Mouse (Mus musculus): ENCODE measurements around the gene Taar5. TPM values are rescaled to one million over a fixed set of nuclear protein-coding genes. Genes with fewer than 3 reads are reported as not detected.

The Taar5 gene
- total RNA-seq, 2 experiments from 2014 or later: not detected

DNA sequence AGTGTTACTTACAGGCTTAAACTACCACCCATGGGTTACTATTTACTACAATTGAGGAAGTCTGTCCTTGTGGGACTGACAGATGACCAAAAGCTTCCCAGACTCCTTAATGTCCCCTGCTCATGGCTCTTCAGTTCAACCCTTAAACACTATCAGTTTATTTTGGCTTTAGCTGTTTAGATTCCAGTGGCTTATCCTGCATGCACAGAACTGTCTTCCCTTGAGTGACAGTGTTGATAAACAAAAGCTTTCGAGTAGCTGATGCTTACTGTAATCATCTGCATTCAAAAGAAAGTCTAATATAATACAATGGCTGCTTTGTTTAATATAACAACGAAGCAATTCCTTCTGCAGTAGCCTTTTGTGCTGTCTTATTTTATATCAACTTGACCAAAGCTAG is 36.5 kb downstream of the Taar5 start:
- DNase-seq: no peak

DNA sequence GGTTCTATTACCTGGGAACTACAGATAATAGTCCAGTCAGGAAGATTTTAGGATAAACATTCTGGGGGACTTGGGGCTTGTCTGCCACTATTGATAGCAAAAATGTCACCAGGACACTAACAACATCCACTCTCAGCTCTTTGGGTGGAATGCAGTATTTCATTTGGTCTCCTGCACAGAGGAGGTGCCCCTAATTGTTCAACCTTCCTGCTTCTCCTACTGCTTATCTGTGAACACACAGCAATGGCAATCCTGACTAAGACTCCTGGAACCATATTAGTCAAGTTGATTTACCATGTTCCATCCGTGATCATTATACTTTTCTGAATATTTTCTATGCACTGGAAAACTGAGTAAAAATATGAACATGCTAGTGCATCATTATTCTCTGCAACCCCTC is 37.6 kb downstream of the Taar5 start:
- DNase-seq: no peak
- intact Hi-C loops (cut with DNase I): no loop called here

More for the DNA sequence above, 36.5 kb downstream of the Taar5 start:
- intact Hi-C loops (cut with DNase I): no loop called here

Other genes starting within 250 kb of the Taar5 start
- gene Rps12, start 183.4 kb upstream of the Taar5 start, total RNA-seq (2021): 100 to 1,000 TPM; 272 to 393 TPM
- gene Slc18b1, start 173.7 kb upstream of the Taar5 start, total RNA-seq (2021): 10 to 100 TPM; 13.1 to 14.9 TPM
- not detected for gene Vnn3, start 119.2 kb upstream of the Taar5 start, total RNA-seq (2021)
- 1 to 10 TPM; 1.5 to 2.1 TPM for gene Vnn1, start 76.0 kb upstream of the Taar5 start, total RNA-seq (2021)
- gene Taar1, start 50.4 kb upstream of the Taar5 start, total RNA-seq (2021): not detected
- not detected for gene Taar2, start 32.1 kb upstream of the Taar5 start, total RNA-seq (2021)
- not detected for gene Taar3, start 21.1 kb upstream of the Taar5 start, total RNA-seq (2021)
- not detected for gene Taar4, start 10.2 kb upstream of the Taar5 start, total RNA-seq (2021)
- not detected for gene Taar6, start 14.9 kb downstream of the Taar5 start, total RNA-seq (2021)
- gene Taar7a, start 22.8 kb downstream of the Taar5 start, total RNA-seq (2021): not detected
- gene Taar7b, start 29.2 kb downstream of the Taar5 start, total RNA-seq (2021): not detected
- not detected for gene Taar7d, start 56.5 kb downstream of the Taar5 start, total RNA-seq (2021)
- not detected for gene Taar7e, start 66.9 kb downstream of the Taar5 start, total RNA-seq (2021)
- gene Taar7f, start 78.8 kb downstream of the Taar5 start, total RNA-seq (2021): not detected
- not detected for gene Taar8a, start 105.8 kb downstream of the Taar5 start, total RNA-seq (2021)
- not detected for gene Taar8b, start 121.6 kb downstream of the Taar5 start, total RNA-seq (2021)
- not detected for gene Taar8c, start 131.2 kb downstream of the Taar5 start, total RNA-seq (2021)
- not detected for gene Taar9, start 138.8 kb downstream of the Taar5 start, total RNA-seq (2021)
- gene Stx7, start 178.6 kb downstream of the Taar5 start, total RNA-seq (2021): 10 to 100 TPM; 44.9 to 54.6 TPM

Data from heart, postnatal 10 days (tissue).